ENCODE assay signal across 9 mouse cellular contexts in genomic region chr7:28377190-28378065, GRCm38 (mm10). TPM values are rescaled to one million over a fixed set of nuclear protein-coding genes. Genes with fewer than 3 reads are reported as not detected.
A peak's percentile ranks its signal among the peaks of the same experiment; 100 is the strongest.
DNase-seq lines count a peak whose midpoint lies in the region; ATAC-seq lines count a peak whose summit lies in the region.
"Had no signal": no experiment of that assay in that cellular context is flagged by ENCODE, and none has a peak within 500 bp of the region (broad histone marks: within the 10 kb centered on the region; RNA-seq: fewer than 3 reads in every experiment).

No protein-coding gene starts in this region.

- peak; percentile 97 for DNase-seq in heart, adult 11 months
- no peak for DNase-seq in heart, postnatal 4 days
- DNase-seq in naive thymus-derived CD4-positive, alpha-beta T cell, adult 2 months (ENCODE audit: low read depth), result peak; percentile 73
- DNase-seq in left cerebral cortex, adult 18-20 months (ENCODE audit: low spot score in 2 of 2), result no peak
- no peak for DNase-seq in embryo, embryonic 10 days (ENCODE audit: low spot score)

- no peaks in the 10 kb centered on the region for H3K9me3 ChIP-seq in embryonic facial prominence, embryonic 12.5 days
- H3K9me3 ChIP-seq in hindbrain, embryonic 12.5 days (replicated peaks), result no peaks in the 10 kb centered on the region
- no peaks in the 10 kb centered on the region for H3K9me3 ChIP-seq in limb, embryonic 15.5 days

- H3K4me2 ChIP-seq in embryonic facial prominence, embryonic 12.5 days (replicated peaks), result peak overlapping the region; percentile 93
- H3K4me2 ChIP-seq in hindbrain, embryonic 12.5 days (replicated peaks), result peak overlapping the region; percentile 90
- H3K4me2 ChIP-seq in limb, embryonic 15.5 days, result peak overlapping the region; percentile 82

- no peak for ATAC-seq in embryonic facial prominence, embryonic 12.5 days (ENCODE audit: insufficient number of reproducible peaks, insufficient read depth, low FRiP score, low TSS enrichment)
- ATAC-seq in hindbrain, embryonic 12.5 days (ENCODE audit: low FRiP score), result no peak
- ATAC-seq in limb, embryonic 15.5 days (ENCODE audit: insufficient number of reproducible peaks, low FRiP score, low TSS enrichment, low read depth), result no peak
- ATAC-seq: Patski had no signal

- H3K27me3 ChIP-seq in embryonic facial prominence, embryonic 12.5 days, result no peaks in the 10 kb centered on the region
- peaks cover 8% of the 10 kb centered on the region; the same call in 1 of the 2 replicates for H3K27me3 ChIP-seq in hindbrain, embryonic 12.5 days
- H3K27me3 ChIP-seq in limb, embryonic 15.5 days, result no peaks in the 10 kb centered on the region
- H3K27me3 ChIP-seq: Patski had no signal

- WGBS in embryonic facial prominence, embryonic 12.5 days, result 68% methylated on average over 18 of the region's 18 CpGs
- 71% methylated on average over 18 of the region's 18 CpGs for WGBS in hindbrain, embryonic 12.5 days
- WGBS in limb, embryonic 15.5 days, result 69% methylated on average over 18 of the region's 18 CpGs

- peak overlapping the region; percentile 86 for H3K9ac ChIP-seq in embryonic facial prominence, embryonic 12.5 days
- no peak overlapping the region for H3K9ac ChIP-seq in hindbrain, embryonic 12.5 days
- peak overlapping the region; percentile 82 for H3K9ac ChIP-seq in limb, embryonic 15.5 days

- H3K4me3 ChIP-seq in embryonic facial prominence, embryonic 12.5 days, result peak overlapping the region; percentile 66
- H3K4me3 ChIP-seq in hindbrain, embryonic 12.5 days, result peak overlapping the region; percentile 55
- H3K4me3 ChIP-seq in limb, embryonic 15.5 days, result peak overlapping the region; percentile 71

- H3K36me3 ChIP-seq in embryonic facial prominence, embryonic 12.5 days, result peaks cover 9% of the 10 kb centered on the region; the same call in 1 of the 2 replicates
- H3K36me3 ChIP-seq in hindbrain, embryonic 12.5 days, result peaks cover 4% of the 10 kb centered on the region; the same call in 1 of the 2 replicates
- peaks cover 9% of the 10 kb centered on the region; the same call in 1 of the 2 replicates for H3K36me3 ChIP-seq in limb, embryonic 15.5 days

- H3K4me1 ChIP-seq in embryonic facial prominence, embryonic 12.5 days, result peaks cover 61% of the 10 kb centered on the region
- peaks cover 63% of the 10 kb centered on the region for H3K4me1 ChIP-seq in hindbrain, embryonic 12.5 days
- H3K4me1 ChIP-seq in limb, embryonic 15.5 days, result peaks cover 77% of the 10 kb centered on the region

- peak overlapping the region; percentile 87 for H3K27ac ChIP-seq in embryonic facial prominence, embryonic 12.5 days
- H3K27ac ChIP-seq in hindbrain, embryonic 12.5 days, result no peak overlapping the region
- H3K27ac ChIP-seq in limb, embryonic 15.5 days, result peak overlapping the region; percentile 99

RNA-seq across cellular contexts. Expression of gene Zfp36, which starts 2.6 kb away (rescaled TPM):
- total RNA-seq in heart, postnatal 4 days (2021), result 10 to 100 TPM; 12.7 to 12.9 TPM
- polyA plus RNA-seq in embryonic facial prominence, embryonic 12.5 days (2016; fragmentation: Nextera tagmentation; extraction: Ambion mirVana), result 7.8 and 8.6 TPM in 2 replicates
- 6.3 and 7.3 TPM in 2 replicates for polyA plus RNA-seq in hindbrain, embryonic 12.5 days (2016; fragmentation: Nextera tagmentation; extraction: Ambion mirVana)
- 22.8 and 26.0 TPM in 2 replicates for polyA plus RNA-seq in limb, embryonic 15.5 days (2015; fragmentation: Nextera tagmentation; extraction: Ambion mirVana)
- 1 to 10 TPM; 1.4 to 2.3 TPM for total RNA-seq in left cerebral cortex, adult 18-20 months (2021)

RNA-seq across cellular contexts. Expression of gene Plekhg2, which starts 5.0 kb away (rescaled TPM):
- total RNA-seq in heart, postnatal 4 days (2021), result 10 to 100 TPM; 42.1 to 42.9 TPM
- polyA plus RNA-seq in embryonic facial prominence, embryonic 12.5 days (2016; fragmentation: Nextera tagmentation; extraction: Ambion mirVana), result 114 and 121 TPM in 2 replicates
- polyA plus RNA-seq in hindbrain, embryonic 12.5 days (2016; fragmentation: Nextera tagmentation; extraction: Ambion mirVana), result 71.7 and 74.9 TPM in 2 replicates
- 54.4 and 54.8 TPM in 2 replicates for polyA plus RNA-seq in limb, embryonic 15.5 days (2015; fragmentation: Nextera tagmentation; extraction: Ambion mirVana)
- total RNA-seq in left cerebral cortex, adult 18-20 months (2021), result 1 to 10 TPM; 4.8 to 5.2 TPM

RNA-seq across cellular contexts. Expression of gene Med29, which starts 15.1 kb away (rescaled TPM):
- total RNA-seq in heart, postnatal 4 days (2021), result 10 to 100 TPM; 22.9 to 24.5 TPM
- 51.1 and 52.0 TPM in 2 replicates for polyA plus RNA-seq in embryonic facial prominence, embryonic 12.5 days (2016; fragmentation: Nextera tagmentation; extraction: Ambion mirVana)
- 39.6 and 42.2 TPM in 2 replicates for polyA plus RNA-seq in hindbrain, embryonic 12.5 days (2016; fragmentation: Nextera tagmentation; extraction: Ambion mirVana)
- 44.8 and 45.1 TPM in 2 replicates for polyA plus RNA-seq in limb, embryonic 15.5 days (2015; fragmentation: Nextera tagmentation; extraction: Ambion mirVana)
- total RNA-seq in left cerebral cortex, adult 18-20 months (2021), result 10 to 100 TPM; 20.3 to 22.0 TPM

RNA-seq across cellular contexts. Expression of gene Paf1, which starts 15.3 kb away (rescaled TPM):
- total RNA-seq in heart, postnatal 4 days (2021), result 10 to 100 TPM; 50.1 to 53.5 TPM
- 82.2 and 85.5 TPM in 2 replicates for polyA plus RNA-seq in embryonic facial prominence, embryonic 12.5 days (2016; fragmentation: Nextera tagmentation; extraction: Ambion mirVana)
- 83.9 and 85.9 TPM in 2 replicates for polyA plus RNA-seq in hindbrain, embryonic 12.5 days (2016; fragmentation: Nextera tagmentation; extraction: Ambion mirVana)
- 67.6 and 73.4 TPM in 2 replicates for polyA plus RNA-seq in limb, embryonic 15.5 days (2015; fragmentation: Nextera tagmentation; extraction: Ambion mirVana)
- 10 to 100 TPM; 54.8 to 59.0 TPM for total RNA-seq in left cerebral cortex, adult 18-20 months (2021)

RNA-seq across cellular contexts. Expression of gene Rps16, which starts 27.0 kb away (rescaled TPM):
- total RNA-seq in heart, postnatal 4 days (2021), result 1,000 to 10,000 TPM in 1 of 2 experiments, 100 to 1,000 TPM in 1; 972 to 1,025 TPM
- 836 and 855 TPM in 2 replicates for polyA plus RNA-seq in embryonic facial prominence, embryonic 12.5 days (2016; fragmentation: Nextera tagmentation; extraction: Ambion mirVana)
- polyA plus RNA-seq in hindbrain, embryonic 12.5 days (2016; fragmentation: Nextera tagmentation; extraction: Ambion mirVana), result 514 and 573 TPM in 2 replicates
- 822 and 1,022 TPM in 2 replicates for polyA plus RNA-seq in limb, embryonic 15.5 days (2015; fragmentation: Nextera tagmentation; extraction: Ambion mirVana)
- 100 to 1,000 TPM; 462 to 497 TPM for total RNA-seq in left cerebral cortex, adult 18-20 months (2021)

Comparison
In these comparisons a context has a peak if more than half of its experiments do, and no peak if none do; other contexts are left out.
1. DNase-seq: peak in heart, adult 11 months (single experiment) and naive thymus-derived CD4-positive, alpha-beta T cell, adult 2 months (single experiment); none in heart, postnatal 4 days (single experiment), left cerebral cortex, adult 18-20 months (0 of 2) and embryo, embryonic 10 days (single experiment).
2. Peak in every context shown above with its lines, with median percentiles within 50 percentile points of each other: H3K4me2 ChIP-seq and H3K4me3 ChIP-seq.